Mouse (Mus musculus): Measurements from ENCODE around the gene Pde9a.

Gene Pde9a

DNA sequence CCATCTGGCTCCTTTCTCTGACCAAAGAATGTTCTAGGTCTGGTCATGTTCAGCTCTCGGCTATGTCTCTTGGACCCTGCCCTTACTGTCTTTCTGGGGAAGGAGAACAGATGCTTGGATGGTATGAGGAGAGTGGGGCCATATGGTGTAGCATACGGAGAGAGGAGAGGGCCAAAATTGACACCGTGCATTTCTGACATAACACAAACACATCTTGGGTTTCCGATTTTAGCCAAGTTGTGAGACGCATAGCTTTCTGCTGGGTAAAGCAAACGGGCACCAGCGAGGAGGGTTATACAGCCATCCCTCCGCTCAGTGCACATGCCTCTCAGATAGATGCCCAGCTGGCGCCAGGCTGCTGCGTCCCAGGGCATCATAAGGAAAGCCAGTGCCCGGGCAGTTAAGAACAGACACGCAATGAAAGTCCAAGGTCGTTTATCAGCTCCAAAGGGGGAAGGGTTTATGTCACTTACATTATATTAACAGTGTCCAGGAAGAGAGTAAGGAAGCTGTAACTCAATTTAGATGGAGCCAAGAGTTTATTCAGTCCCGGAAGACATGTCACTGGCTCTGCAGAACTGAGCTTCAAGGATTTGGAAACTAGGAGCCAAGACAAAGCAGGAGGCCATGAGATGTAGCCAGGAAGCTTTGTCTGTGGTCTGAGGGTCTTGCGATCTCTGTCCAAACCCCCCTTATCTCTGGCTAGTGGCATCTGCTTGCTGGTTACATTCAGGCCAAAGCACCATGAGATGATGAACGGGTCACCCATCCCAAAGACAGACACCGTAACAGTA lies 33.0 kb downstream of the Pde9a start:
- ChIA-PET CTCF (interaction anchor here in 3 of 4 experiments (0.5 to 1.4 kb wide), 5 partner anchors 11 to 518 kb away, joined by 3 read pairs; no protein-coding TSS in a partner anchor), POLR2A (interaction anchor here in 2 of 4 experiments (0.6 to 7.3 kb wide), 6 partner anchors 9 to 112 kb away, joined by 3 to 68 read pairs (median 4); no protein-coding TSS in a partner anchor)

DNA sequence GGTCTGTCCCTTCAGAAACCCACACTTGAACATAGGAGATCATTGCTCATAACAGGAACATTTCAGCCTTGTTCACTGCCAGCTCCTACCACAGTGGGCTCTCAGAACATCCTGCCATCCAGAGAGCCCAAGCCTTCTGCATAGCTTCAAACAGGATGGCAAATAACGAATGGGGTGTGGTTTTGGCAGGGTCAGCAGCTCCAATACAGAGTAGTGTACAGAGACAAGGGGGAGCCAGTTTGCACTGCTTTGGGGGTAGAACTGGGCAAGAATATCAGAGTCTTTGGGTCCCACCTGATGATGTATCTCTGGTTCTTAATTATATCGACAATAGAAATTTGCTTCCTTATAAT lies 33.6 kb downstream of the Pde9a start:
- ChIA-PET CTCF (interaction anchor here in 3 of 4 experiments (0.7 to 1.4 kb wide), 4 partner anchors 10 to 89 kb away, joined by 3 read pairs; no protein-coding TSS in a partner anchor), POLR2A (interaction anchor here in 1 of 4 experiments (1.1 to 7.3 kb wide), 4 partner anchors 9 to 112 kb away, joined by 3 to 68 read pairs (median 4); no protein-coding TSS in a partner anchor)

DNA sequence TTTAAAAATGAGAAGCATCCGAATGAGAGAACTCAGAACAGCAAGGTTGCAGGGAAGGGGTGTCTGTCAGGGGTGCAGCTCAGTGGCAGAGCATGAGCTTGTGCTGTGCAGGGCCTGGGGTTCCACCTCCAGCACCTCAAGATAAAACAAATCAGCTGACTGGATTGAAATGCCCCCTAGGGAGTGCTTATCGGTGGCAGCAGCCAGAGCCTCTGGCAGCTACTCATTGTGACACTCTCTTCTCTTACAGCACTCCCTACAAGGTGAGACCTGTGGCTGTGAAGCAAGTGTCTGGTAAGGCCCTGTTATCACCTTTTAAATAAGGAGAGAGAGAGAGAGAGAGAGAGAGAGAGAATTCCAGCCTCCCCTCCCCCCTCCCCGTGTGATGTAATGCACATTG lies 34.0 kb downstream of the Pde9a start:
- ChIA-PET POLR2A (interaction anchor here in 1 of 4 experiments (1.1 to 7.3 kb wide), 3 partner anchors 10 to 113 kb away, joined by 3 to 68 read pairs (median 6); no protein-coding TSS in a partner anchor), CTCF (interaction anchor here in 3 of 4 experiments (0.7 to 1.4 kb wide), 3 partner anchors 10 to 30 kb away, joined by 3 read pairs; no protein-coding TSS in a partner anchor)

GRCm38 (mm10) chr17:31420658-31421057 lies 34.6 kb downstream of the Pde9a start:
- CTCF ChIA-PET = interaction anchor here in 2 of 4 experiments (1.1 to 1.4 kb wide), 4 partner anchors 11 to 72 kb away, joined by 3 to 4 read pairs (median 3); no protein-coding TSS in a partner anchor
- POLR2A ChIA-PET = interaction anchor here in 3 of 4 experiments (0.6 to 7.3 kb wide), 10 partner anchors 10 to 615 kb away, joined by 3 to 68 read pairs (median 4); partner anchors contain the start of genes Hsf2bp (in 1 of the 3) and Rrp1b (in 1 of the 3)

- ChIA-PET POLR2A (interaction anchor here in 3 of 4 experiments (0.5 to 7.3 kb wide), 10 partner anchors 12 to 74 kb away, joined by 3 to 68 read pairs (median 4); partner anchors contain the start of gene Pde9a (in 2 of the 3)), CTCF (interaction anchor here (0.6 to 2.9 kb wide), 11 partner anchors 9 to 864 kb away, joined by 3 to 14 read pairs (median 3); no protein-coding TSS in a partner anchor)
Measured at GRCm38 (mm10) chr17:31422381-31422780, 36.4 kb downstream of the Pde9a start.

DNA sequence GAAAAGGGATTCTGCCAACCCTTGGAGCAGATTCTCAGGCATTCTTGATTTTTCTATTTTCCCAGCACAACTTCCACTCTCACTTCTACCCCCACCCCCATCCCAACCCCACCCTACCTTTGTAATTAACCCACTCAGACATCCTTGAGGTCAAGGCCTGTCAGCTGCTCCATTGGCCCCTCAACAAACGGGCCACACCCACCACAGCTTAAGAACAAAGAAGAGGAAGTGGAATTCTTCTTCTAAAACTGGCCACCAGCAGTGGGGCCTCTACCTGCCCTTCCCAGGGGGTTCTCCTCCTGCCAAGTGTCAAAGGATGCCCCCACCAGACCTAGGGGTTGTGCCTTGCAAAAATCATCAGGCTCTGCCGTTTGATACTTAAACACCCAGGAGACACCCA lies 37.0 kb downstream of the Pde9a start:
- ChIA-PET POLR2A (interaction anchor here (0.5 to 7.3 kb wide), 14 partner anchors 11 to 389 kb away, joined by 3 to 68 read pairs (median 4); partner anchors contain the start of gene Pde9a (in 2 of the 4)), CTCF (interaction anchor here (0.6 to 2.9 kb wide), 7 partner anchors 9 to 1904 kb away, joined by 3 to 14 read pairs (median 5); no protein-coding TSS in a partner anchor)

DNA sequence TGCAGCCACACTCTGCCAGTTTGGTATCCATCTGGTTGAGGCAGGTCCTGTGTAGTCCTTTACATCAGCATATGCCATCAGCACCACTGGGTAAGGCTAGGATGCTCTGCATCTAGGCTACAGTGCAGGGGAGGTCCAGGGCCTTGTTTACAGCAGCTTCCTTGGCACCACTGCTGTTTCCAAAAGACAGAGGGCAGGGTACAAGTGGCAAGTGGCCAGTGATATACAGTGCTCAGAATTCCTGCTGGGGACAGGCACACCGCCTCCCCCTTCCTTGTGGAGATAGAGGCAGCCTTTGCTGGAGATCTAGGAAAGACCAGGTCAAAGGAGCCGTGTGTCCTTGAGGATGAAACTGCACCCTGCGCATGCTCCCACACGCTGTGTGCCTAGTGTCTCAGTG lies 38.3 kb downstream of the Pde9a start:
- POLR2A ChIA-PET = interaction anchor here (0.6 to 7.3 kb wide), 21 partner anchors 10 to 873 kb away, joined by 3 to 68 read pairs (median 4); partner anchors contain the start of gene Pde9a (in 2 of the 4)

GRCm38 (mm10) chr17:31424798-31425197 lies 38.8 kb downstream of the Pde9a start:
- ChIA-PET CTCF (interaction anchor here (0.5 to 2.9 kb wide), 15 partner anchors 11 to 863 kb away, joined by 3 to 14 read pairs (median 4); no protein-coding TSS in a partner anchor), POLR2A (interaction anchor here (0.6 to 7.3 kb wide), 18 partner anchors 10 to 874 kb away, joined by 3 to 68 read pairs (median 4); partner anchors contain the start of gene Pde9a (in 2 of the 4))

More for the DNA sequence above, 38.3 kb downstream of the Pde9a start:
- CTCF ChIA-PET = interaction anchor here in 3 of 4 experiments (0.5 to 2.9 kb wide), 12 partner anchors 10 to 142 kb away, joined by 3 to 14 read pairs (median 4); no protein-coding TSS in a partner anchor

DNA sequence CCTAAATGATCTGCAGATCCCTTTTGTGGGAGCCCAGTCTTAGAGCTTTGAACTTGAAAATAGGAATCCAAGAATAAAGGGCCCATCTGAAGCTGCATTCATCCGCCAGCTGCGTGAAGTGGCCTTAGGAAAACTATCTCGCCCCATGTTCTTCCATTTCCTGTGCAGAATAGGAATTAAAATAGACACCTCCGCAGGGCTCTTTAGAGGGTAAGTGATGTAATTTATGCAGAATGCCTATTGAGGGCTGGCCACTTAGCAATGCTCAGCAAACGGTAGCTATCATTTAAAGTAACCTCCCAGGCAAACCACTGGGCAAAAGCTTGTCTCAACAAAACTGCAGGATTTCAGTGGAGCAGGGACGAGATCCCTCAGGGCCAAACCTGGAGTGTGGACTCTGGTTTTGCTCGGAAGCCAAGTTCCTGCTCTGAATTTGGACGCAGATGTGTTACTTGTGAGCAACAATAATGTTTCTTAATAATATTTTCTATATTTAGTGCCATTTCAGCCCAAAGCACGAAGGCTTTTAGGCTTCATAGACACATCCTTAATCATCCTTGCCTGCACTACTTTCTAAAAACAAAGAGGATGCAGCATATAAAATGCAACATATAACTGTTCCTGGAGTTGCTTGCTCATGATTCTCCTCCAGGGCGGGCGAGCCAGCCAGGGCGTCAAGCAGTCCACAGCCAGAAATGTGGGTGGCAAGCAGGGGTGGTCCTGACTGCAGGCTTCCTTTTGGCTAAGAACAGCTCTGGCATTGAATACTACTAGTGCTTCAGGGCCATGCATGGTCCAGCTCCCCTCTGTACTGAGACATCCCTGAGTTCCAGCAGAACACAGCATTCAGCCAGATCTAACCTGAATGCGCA lies 40.1 kb downstream of the Pde9a start:
- CTCF ChIA-PET = interaction anchor here (0.5 to 1.6 kb wide), 13 partner anchors 9 to 304 kb away, joined by 3 to 6 read pairs (median 3); partner anchors contain the start of gene Pde9a (in 2 of the 4)
- POLR2A ChIA-PET = interaction anchor here in 3 of 4 experiments (0.6 to 4.5 kb wide), 13 partner anchors 8 to 55 kb away, joined by 3 to 39 read pairs (median 4); partner anchors contain the start of gene Pde9a (in 2 of the 3)

DNA sequence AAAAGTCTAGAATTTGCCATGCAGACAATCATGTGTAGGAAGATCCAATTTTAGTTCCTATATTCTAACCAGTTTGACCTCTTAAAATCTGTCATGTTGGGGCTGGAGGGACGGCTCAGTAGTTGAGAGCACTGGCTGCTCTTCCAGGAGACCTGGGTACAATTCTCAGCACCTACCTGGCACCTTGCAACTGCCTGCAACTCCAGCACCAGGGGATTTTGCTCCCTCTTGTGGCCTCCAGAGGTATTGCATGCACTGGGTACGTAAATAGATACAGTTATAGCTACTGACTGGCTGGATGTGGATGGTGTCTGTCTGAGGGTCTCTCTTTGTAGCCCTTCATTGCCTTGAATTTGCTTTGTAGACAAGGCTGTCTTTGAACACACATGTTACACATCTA lies 43.4 kb downstream of the Pde9a start:
- ChIA-PET POLR2A (interaction anchor here in 2 of 4 experiments (1.0 to 4.5 kb wide), 2 partner anchors 15 to 18 kb away, joined by 3 to 39 read pairs; no protein-coding TSS in a partner anchor), CTCF (interaction anchor here (0.5 to 1.3 kb wide), 14 partner anchors 10 to 1029 kb away, joined by 3 to 6 read pairs (median 3); partner anchors contain the start of gene Pde9a (in 1 of the 4))

- CTCF ChIA-PET = interaction anchor here in 1 of 4 experiments (1.7 kb wide), 1 partner anchor 107 kb away, joined by 3 read pairs; no protein-coding TSS in a partner anchor
- POLR2A ChIA-PET = interaction anchor here in 1 of 4 experiments (1.3 to 1.6 kb wide), 2 partner anchors 12 to 28 kb away, joined by 3 to 6 read pairs; no protein-coding TSS in a partner anchor
Measured at GRCm38 (mm10) chr17:31432878-31433281, 46.9 kb downstream of the Pde9a start.

- ChIA-PET CTCF (interaction anchor here (0.9 to 4.1 kb wide), 8 partner anchors 9 to 107 kb away, joined by 3 to 14 read pairs (median 6); no protein-coding TSS in a partner anchor), POLR2A (interaction anchor here in 3 of 4 experiments (0.6 to 1.8 kb wide), 11 partner anchors 8 to 172 kb away, joined by 3 to 8 read pairs (median 3); no protein-coding TSS in a partner anchor)
Measured at GRCm38 (mm10) chr17:31433401-31433928, 47.5 kb downstream of the Pde9a start.

DNA sequence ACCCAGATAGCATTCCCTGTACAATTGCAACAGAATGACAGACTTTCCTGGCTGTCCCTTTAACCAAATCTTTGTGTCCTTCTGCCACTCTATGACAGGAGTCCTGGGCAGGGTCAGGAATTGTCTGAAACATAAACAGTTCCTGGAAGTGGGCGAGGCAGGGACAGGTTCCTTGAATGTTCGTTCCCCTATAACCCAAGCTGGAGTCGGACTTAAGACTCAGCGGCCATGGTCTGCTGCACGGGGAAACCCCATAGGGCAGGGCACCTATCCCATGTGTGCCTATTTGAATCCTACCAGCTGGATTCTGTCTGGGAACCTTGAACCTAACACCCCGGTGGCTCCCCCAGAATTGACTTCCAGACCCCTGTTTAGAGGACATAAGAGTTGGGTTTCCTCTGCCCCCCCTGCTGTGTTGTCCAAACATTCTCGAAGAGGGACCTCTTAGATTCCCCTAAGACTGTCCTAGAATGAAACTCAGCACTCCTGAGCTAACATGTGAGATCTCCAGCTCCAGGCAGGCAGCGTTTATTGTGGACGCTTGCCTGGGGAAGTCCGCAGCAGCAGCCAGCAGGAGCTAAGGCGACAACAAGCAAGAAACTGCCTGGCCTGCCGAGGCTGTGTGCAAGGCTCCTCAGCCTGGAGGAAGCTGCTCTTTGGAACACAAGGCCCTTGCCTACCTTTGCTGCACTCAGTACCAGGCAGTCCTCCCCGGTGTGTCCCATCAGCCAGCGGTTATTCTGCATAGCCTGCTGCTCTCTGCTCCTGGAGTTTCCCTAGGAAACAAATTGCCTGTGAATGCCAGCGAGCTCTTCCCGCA lies 48.2 kb downstream of the Pde9a start:
- CTCF ChIA-PET = interaction anchor here (0.6 to 4.1 kb wide), 15 partner anchors 8 to 108 kb away, joined by 3 to 14 read pairs (median 5); no protein-coding TSS in a partner anchor
- POLR2A ChIA-PET = interaction anchor here in 3 of 4 experiments (0.6 to 1.8 kb wide), 23 partner anchors 8 to 332 kb away, joined by 3 to 8 read pairs (median 3); no protein-coding TSS in a partner anchor

- CTCF ChIA-PET = interaction anchor here (0.6 to 4.1 kb wide), 20 partner anchors 9 to 1593 kb away, joined by 3 to 14 read pairs (median 6); partner anchors contain the start of gene Pde9a (in 1 of the 4)
- POLR2A ChIA-PET = interaction anchor here in 3 of 4 experiments (0.6 to 1.8 kb wide), 21 partner anchors 9 to 679 kb away, joined by 3 to 8 read pairs (median 3); no protein-coding TSS in a partner anchor
Measured at GRCm38 (mm10) chr17:31434825-31435325, 48.9 kb downstream of the Pde9a start.
